ENCODE assay signal across 8 mouse cellular contexts in genomic region chr6:125049678-125050077, GRCm38 (mm10). TPM values are rescaled to one million over a fixed set of nuclear protein-coding genes. Genes with fewer than 3 reads are reported as not detected.
DNase-seq lines count a peak whose midpoint lies in the region; ATAC-seq and TF ChIP-seq lines count a peak whose summit lies in the region.

Gene Acrbp (plus strand): TSS chr6:125049689.

- peaks cover 45% of the 10 kb centered on the region for H3K36me3 ChIP-seq in spleen, adult 2 months (ENCODE audit: control insufficient read depth, insufficient read depth, low read length)
- peaks cover 43% of the 10 kb centered on the region for H3K36me3 ChIP-seq in hindbrain, postnatal 0 days (ENCODE audit: insufficient read depth, low read length)
- H3K36me3 ChIP-seq in stomach, embryonic 14.5 days (ENCODE audit: control insufficient read depth, insufficient read depth, low read length): peaks cover 65% of the 10 kb centered on the region
- H3K36me3 ChIP-seq in heart, embryonic 10.5 days: peaks cover 90% of the 10 kb centered on the region

- ATAC-seq in hindbrain, postnatal 0 days: no peak
- ATAC-seq in stomach, embryonic 14.5 days (ENCODE audit: insufficient number of reproducible peaks, insufficient read depth, low FRiP score, low read depth): 0 out of 2 replicates have a peak, but pooled peaks have one; percentile 17

- H3K9ac ChIP-seq in hindbrain, postnatal 0 days (replicated peaks; ENCODE audit: low read length): no peak within 1 kb of the TSS; the same call in 1 of the 2 replicates
- no peak within 1 kb of the TSS for H3K9ac ChIP-seq in stomach, embryonic 14.5 days (replicated peaks; ENCODE audit: low read depth, low read length)

- no peak within 1 kb of the TSS for H3K4me3 ChIP-seq in cerebellum, adult 2 months (replicated peaks; ENCODE audit: insufficient read depth, low read depth, low read length)
- no peak within 1 kb of the TSS for H3K4me3 ChIP-seq in spleen, adult 2 months (ENCODE audit: extremely low read depth, insufficient read depth, insufficient read length)
- H3K4me3 ChIP-seq in hindbrain, postnatal 0 days (ENCODE audit: low read length): no peak within 1 kb of the TSS
- H3K4me3 ChIP-seq in stomach, embryonic 14.5 days (ENCODE audit: low read depth, low read length): no peak within 1 kb of the TSS
- H3K4me3 ChIP-seq in heart, embryonic 10.5 days: no peak within 1 kb of the TSS

- H3K4me2 ChIP-seq in hindbrain, postnatal 0 days (ENCODE audit: low read depth, low read length): no peak within 1 kb of the TSS
- H3K4me2 ChIP-seq in stomach, embryonic 14.5 days (replicated peaks; ENCODE audit: low read depth, low read length): no peak within 1 kb of the TSS

- no peak for DNase-seq in cerebellum, adult 2 months
- no peak for DNase-seq in cerebellum, adult 11 months
- DNase-seq in spleen, adult 2 months (ENCODE audit: low read depth in 1 of 2, low spot score in 2 of 2): no peak
- no peak for DNase-seq in spleen, adult 18-20 months
- DNase-seq in hindbrain, postnatal 0 days (ENCODE audit: low spot score): peak; percentile 15
- DNase-seq in heart, embryonic 10.5 days (ENCODE audit: low spot score): no peak
- no peak for DNase-seq in urinary bladder, adult 18-20 months (ENCODE audit: low spot score in 2 of 2)

- H3K4me1 ChIP-seq in cerebellum, adult 2 months (ENCODE audit: control insufficient read depth, insufficient read depth, low read length): 0 out of 2 replicates have a peak, but pooled peaks cover 4% of the 10 kb centered on the region
- no peaks in the 10 kb centered on the region for H3K4me1 ChIP-seq in spleen, adult 2 months (ENCODE audit: control insufficient read depth, insufficient read depth, insufficient read length)
- H3K4me1 ChIP-seq in hindbrain, postnatal 0 days (ENCODE audit: insufficient read depth, low read length): no peaks in the 10 kb centered on the region
- H3K4me1 ChIP-seq in stomach, embryonic 14.5 days (ENCODE audit: control insufficient read depth, insufficient read depth, low read length): no peaks in the 10 kb centered on the region
- peaks cover 5% of the 10 kb centered on the region; the same call in 1 of the 2 replicates for H3K4me1 ChIP-seq in heart, embryonic 10.5 days

- WGBS in cerebellum, adult 2 months: 51% methylated on average over 20 of the region's 20 CpGs
- 84% methylated on average over 20 of the region's 20 CpGs for WGBS in spleen, adult 2 months
- WGBS in hindbrain, postnatal 0 days: 38% methylated on average over 20 of the region's 20 CpGs
- WGBS in stomach, embryonic 14.5 days: 30% methylated on average over 20 of the region's 20 CpGs
- 35% methylated on average over 20 of the region's 20 CpGs for WGBS in heart, embryonic 10.5 days

- no peaks in the 10 kb centered on the region for H3K27me3 ChIP-seq in cerebellum, adult 2 months (ENCODE audit: control insufficient read depth, insufficient read depth, low read length)
- no peaks in the 10 kb centered on the region for H3K27me3 ChIP-seq in spleen, adult 2 months (ENCODE audit: control insufficient read depth, insufficient read depth, low read length)
- H3K27me3 ChIP-seq in hindbrain, postnatal 0 days (ENCODE audit: insufficient read depth, low read length): no peaks in the 10 kb centered on the region
- no peaks in the 10 kb centered on the region for H3K27me3 ChIP-seq in stomach, embryonic 14.5 days (ENCODE audit: control insufficient read depth, insufficient read depth, low read length)
- peaks cover 4% of the 10 kb centered on the region; the same call in 1 of the 2 replicates for H3K27me3 ChIP-seq in heart, embryonic 10.5 days (ENCODE audit: insufficient read depth, poor library complexity, severe bottlenecking)

- no peak within 1 kb of the TSS for H3K27ac ChIP-seq in cerebellum, adult 2 months (ENCODE audit: insufficient read depth, low read length)
- H3K27ac ChIP-seq in spleen, adult 2 months (ENCODE audit: insufficient read depth, low read length): no peak within 1 kb of the TSS
- no peak within 1 kb of the TSS; the same call in 1 of the 2 replicates for H3K27ac ChIP-seq in hindbrain, postnatal 0 days
- no peak within 1 kb of the TSS for H3K27ac ChIP-seq in stomach, embryonic 14.5 days (ENCODE audit: low read length)
- no peak within 1 kb of the TSS for H3K27ac ChIP-seq in heart, embryonic 10.5 days

- no peak for TF ChIP-seq POLR2A in cerebellum, adult 2 months (IDR thresholded peaks at IDR 0.05; ENCODE audit: borderline replicate concordance, insufficient read depth, low read length)
- TF ChIP-seq POLR2A in spleen, adult 2 months (IDR thresholded peaks at IDR 0.05; ENCODE audit: low read depth, low read length): no peak

- no peak for TF ChIP-seq CTCF in cerebellum, adult 2 months (IDR thresholded peaks at IDR 0.05; ENCODE audit: borderline replicate concordance, insufficient read depth, low read depth, low read length)
- no peak for TF ChIP-seq CTCF in spleen, adult 2 months (IDR thresholded peaks at IDR 0.05; ENCODE audit: extremely low read depth, insufficient read depth, insufficient read length, insufficient replicate concordance)
- no peak for TF ChIP-seq CTCF in hindbrain, postnatal 0 days (IDR thresholded peaks at IDR 0.05; ENCODE audit: low read depth)

- no peaks in the 10 kb centered on the region for H3K9me3 ChIP-seq in hindbrain, postnatal 0 days (ENCODE audit: low read length)
- H3K9me3 ChIP-seq in stomach, embryonic 14.5 days (ENCODE audit: control insufficient read depth, low read depth, low read length): no peaks in the 10 kb centered on the region
- no peaks in the 10 kb centered on the region for H3K9me3 ChIP-seq in heart, embryonic 10.5 days

RNA-seq across cellular contexts. Expression of gene Acrbp, which starts in this region (rescaled TPM):
- polyA plus RNA-seq in cerebellum, adult 2 months (2012; rRNA removed): 23.7 and 24.8 TPM in 2 replicates
- polyA plus RNA-seq in spleen, adult 2 months (2012; rRNA removed): 34.4 and 35.8 TPM in 2 replicates
- 10.5 and 17.3 TPM in 2 replicates for total RNA-seq in hindbrain, postnatal 0 days (2014; rRNA removed)
- 12.2 and 17.5 TPM in 2 replicates for polyA plus RNA-seq in hindbrain, postnatal 0 days (2015; fragmentation: Nextera tagmentation; extraction: Ambion mirVana)
- polyA plus RNA-seq in stomach, embryonic 14.5 days (2014; fragmentation: Nextera tagmentation; extraction: Ambion mirVana): 15.8 and 18.6 TPM in 2 replicates
- 4.8 and 8.0 TPM in 2 replicates for polyA plus RNA-seq in heart, embryonic 10.5 days (2016; fragmentation: Nextera tagmentation; extraction: Ambion mirVana)
